Mouse (Mus musculus): Measurements from ENCODE around the gene Synm. TPM values are rescaled to one million over a fixed set of nuclear protein-coding genes. Genes with fewer than 3 reads are reported as not detected.

Synm gene
- total RNA-seq, 2 experiments from 2014 or later = 0.07 TPM; not detected in 1

DNA sequence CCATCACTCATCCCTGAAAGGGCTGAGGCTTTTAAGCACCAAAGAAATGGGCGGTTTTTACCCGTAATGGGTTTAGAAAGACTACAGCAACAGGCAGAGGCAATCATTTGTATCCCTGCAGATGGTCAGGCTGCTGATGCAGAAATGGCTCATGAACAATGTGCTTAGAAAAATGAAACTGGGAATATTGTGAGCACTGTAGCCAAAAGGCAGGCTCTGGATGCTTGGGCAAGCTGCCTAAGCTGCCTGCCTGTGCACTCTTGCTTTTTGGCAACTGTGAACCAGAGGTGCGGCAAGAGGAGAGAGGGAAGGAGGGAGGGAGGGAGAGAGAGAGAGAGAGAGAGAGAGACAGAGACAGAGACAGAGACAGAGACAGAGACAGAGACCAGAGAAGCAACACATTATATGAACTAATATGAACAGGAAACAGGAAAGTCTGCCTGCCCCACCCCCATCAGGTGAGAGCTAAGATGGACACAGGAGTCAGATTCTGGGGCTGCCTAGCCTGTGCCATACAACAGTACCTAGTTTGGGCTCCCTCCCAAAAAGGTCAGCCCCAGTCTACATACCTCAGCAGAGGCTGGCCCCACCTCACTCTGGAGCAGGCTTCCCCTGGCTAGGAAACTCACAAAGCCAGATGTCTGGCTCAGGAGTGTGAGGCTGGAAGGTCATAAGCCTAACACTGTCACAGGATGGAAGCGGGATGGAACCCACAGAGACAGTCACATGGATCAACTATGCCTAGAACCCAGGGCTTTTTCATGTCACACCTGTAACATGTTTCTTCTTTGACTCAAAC lies 9.9 kb downstream of the Synm start:
- no peak for ATAC-seq (ENCODE audit: poor library complexity, severe bottlenecking)

DNA sequence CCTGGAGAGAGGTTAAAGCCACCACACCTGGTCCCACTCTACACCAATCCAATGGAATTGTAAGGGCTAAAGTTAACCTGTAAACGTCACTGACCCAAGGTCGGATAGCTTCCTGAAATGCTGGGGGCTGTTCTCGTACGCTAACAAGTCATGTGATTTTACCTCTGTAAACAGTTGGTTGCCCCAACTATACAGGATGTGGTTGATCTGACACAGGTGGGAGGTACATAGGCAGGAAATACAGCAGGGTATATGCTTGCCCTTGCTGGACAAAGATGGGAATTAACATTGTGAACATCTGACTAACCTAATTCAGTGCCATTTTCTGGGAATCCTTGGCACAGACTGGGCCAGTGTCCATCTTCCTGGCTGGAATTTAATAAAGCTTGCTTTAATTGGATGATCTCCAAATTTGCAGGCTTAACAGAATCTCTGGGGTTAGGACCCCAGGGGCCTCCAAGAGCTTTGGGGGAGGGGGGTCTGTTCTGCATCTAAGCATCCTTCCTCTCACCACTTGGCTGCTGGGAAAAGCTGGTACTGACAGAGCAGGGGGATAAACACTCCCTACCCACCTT lies 11.7 kb downstream of the Synm start:
- ATAC-seq (ENCODE audit: poor library complexity, severe bottlenecking) = 0 out of 2 replicates have a peak, but pooled peaks have one; percentile 24

DNA sequence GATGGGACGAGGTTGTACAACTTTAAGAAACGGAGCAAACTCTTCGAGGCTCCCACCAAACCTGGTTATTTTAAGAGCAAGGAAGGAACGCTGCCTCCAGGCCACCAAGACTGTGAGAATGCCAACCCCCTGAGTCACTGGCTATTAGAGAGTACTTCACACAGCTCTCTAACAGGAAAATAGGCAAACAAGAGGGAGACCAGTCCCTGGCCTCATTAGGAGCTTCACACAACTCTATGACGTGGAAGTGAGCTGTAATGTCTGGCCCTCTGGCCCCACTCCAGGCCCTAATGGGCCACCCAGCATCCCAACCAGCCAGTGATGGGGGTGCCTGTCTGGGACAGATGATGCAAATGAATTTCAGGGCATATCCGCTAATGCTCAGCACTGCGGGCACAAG lies 17.8 kb downstream of the Synm start:
- ATAC-seq (ENCODE audit: poor library complexity, severe bottlenecking) = no peak

DNA sequence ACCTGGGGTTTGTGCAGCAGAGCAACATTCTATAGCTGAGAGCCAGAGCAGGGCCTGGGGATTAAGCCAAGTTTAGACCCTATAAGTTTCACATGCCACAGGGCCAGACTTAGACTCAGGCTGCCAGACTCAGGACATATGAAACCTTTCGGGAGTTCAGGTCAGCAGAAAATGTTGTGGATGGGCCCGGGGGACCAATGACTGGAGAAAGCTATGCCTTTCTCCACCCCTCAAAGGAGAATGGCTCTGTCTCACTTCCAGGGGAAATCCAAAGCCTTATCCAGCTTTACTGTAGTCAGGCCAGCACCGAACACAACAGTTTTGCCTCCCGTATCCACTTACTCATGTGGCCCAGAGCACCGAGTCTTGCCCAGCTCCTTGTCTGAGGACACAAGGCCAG lies 18.7 kb downstream of the Synm start:
- ATAC-seq (ENCODE audit: poor library complexity, severe bottlenecking) = no peak

DNA sequence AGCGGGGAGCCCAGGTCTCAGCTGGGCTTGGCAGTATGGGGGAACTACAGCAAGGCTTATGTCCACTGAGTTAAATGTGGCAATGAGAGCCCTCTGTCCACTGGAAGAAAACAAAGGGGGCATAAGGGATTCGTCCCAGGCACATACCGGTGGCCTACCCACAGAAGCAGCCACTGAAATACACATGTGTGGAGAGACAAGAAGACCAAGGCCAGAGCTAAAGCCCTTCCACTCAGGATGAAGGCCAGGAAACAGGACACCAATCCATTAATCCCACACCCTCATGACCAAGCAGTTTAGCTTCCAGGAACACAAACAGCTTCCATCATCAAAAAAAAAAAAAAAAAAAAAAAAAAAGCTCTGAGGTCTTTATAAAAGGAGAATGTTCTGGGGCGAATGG lies 19.2 kb downstream of the Synm start:
- no peak for ATAC-seq (ENCODE audit: poor library complexity, severe bottlenecking)

DNA sequence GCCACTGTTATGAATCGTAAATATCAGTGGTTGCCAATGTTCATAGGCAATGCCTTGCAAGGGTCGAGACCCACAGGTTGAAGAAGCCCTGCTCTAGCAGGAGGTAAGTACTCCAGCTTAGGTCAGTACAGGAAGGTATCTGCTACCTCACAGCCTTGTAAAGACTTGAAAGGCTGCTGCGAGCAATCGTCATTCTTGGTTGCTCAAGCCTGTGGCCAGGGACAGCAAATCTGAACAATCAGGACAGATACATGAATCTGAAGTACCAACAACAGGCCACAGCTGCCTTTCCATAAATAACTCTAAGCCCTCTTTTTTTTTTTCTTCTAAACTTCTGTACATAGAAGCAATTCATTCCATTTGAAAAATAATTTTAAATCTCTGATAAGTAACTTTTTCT lies 27.3 kb downstream of the Synm start:
- ATAC-seq (ENCODE audit: poor library complexity, severe bottlenecking) = no peak

DNA sequence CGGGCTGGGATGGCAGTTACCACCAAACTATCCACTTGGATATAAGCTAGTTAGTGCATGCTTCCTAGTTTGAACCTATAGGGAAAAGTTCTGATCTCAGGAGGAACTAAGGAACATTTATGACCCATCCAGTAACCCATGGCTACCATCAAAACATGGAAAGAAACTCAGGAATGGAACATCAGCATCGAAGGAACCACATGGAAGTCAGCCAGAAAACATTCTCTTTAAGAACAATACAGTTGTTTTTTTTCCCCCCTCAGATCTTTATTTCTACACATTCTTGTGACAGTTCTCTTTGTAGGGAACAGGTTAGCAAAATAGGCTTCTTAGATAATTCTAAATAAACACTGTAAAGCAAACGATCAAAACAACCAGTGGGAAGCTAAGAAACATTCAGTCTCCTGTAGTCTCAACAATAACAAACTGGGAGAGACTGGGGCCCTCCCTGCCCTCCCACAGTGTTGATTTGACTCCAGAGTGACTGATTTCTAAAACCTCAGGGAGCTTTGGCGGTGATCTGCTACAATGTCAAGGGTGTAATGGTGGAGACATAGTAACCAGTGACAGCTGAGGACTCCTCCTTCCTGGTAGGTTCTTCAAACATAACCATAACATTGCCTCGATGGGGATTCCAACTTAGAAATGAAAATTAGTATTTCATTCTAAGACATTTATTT lies 29.0 kb downstream of the Synm start:
- ATAC-seq (ENCODE audit: poor library complexity, severe bottlenecking) = no peak

DNA sequence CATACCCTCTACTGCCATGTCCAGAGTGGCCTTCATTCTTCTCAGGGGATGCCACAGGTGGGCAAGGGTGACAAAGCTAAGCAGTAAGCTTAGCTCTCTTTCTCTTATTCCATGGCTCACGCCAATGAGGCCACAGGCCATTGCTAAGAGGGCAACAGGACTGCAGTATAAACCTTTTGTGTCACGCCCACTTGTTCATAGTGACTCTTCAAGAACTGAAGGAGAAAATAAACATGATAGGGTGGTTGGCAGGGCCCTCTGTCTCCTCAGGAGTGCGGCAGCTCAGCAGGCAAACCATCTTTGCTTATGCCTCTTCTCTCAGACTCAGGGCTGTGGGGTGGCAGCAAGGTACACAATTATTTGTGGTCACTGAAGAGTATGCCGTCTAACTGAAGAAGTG lies 30.7 kb downstream of the Synm start:
- no peak for ATAC-seq (ENCODE audit: poor library complexity, severe bottlenecking)

DNA sequence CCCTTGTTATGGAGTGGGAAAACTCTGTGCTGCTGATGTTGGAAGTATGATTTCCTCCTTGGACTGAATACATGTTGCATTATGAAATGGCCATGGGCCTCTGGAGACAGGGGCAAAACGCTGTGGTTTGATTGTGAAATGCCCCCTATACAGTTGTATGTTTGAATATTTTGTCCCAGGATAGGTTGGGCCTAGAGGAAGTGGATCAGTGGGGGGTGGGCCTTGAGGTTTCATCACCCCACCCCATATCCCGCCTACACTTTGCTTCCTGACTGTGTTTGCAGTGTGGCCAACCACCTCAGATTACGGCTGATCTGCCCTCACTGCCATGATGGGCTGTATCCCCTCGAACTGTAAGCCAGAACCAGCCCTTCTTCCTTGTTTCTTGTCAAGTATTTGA lies 31.3 kb downstream of the Synm start:
- peak; percentile 33; the same call in 1 of the 2 replicates for ATAC-seq (ENCODE audit: poor library complexity, severe bottlenecking)

DNA sequence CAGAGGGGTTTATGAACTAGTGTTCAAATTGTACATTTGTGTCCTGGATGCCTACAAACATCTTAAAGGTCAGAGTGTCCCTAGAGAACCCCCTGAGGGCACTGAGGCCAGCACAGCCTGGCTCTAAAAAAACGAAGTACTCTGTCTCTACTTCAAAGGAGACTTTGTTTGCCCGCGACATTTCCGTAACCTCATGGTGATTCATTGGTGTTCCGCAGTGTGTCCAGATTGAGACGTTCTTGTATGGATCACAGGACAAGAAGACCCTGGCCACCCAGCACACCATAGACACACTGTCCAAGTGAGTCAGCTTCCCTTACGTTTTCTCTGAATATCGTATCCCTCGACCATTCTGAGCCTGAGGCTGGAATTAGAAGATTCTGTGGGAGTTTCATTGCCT lies 34.5 kb downstream of the Synm start:
- no peak for ATAC-seq (ENCODE audit: poor library complexity, severe bottlenecking)

DNA sequence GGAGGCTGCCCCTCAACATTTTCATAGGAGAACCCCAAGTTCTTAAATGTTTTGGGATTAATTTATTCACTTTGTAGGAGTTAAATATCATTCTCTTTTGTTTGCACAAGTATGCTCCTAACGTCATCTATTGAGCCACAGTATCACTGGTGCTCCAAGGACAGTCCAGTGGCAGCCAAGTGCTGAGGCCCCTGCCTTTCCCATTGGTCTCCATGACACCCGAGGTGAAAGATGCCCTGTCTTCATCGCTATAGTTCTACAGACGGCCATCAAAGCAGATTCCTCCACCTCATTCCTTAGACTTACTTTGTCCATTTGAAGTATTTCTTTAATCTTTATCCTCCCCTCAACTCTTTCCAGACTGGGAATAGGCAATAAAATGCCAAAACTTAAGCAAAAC lies 35.0 kb downstream of the Synm start:
- ATAC-seq (ENCODE audit: poor library complexity, severe bottlenecking) = no peak

DNA sequence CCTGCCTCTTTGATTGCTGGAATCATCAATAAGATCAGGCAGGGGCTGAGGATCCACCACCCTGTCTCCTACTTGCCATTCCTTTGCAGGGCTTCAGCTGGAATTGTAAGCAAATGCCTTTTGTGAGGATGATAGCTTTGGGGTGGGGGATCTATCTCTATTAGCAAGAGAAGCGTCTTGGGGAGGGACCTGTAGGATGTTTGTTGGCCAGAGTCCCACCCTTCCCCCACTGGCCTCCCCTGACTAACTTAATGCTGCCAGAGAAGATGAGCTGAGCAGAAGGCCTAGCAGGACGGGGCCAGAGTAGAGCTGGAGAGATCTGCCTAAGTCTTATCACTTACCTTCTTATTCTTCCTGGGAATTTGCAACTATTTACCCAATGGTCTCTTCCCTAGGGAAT lies 37.4 kb downstream of the Synm start:
- no peak for ATAC-seq (ENCODE audit: poor library complexity, severe bottlenecking)

DNA sequence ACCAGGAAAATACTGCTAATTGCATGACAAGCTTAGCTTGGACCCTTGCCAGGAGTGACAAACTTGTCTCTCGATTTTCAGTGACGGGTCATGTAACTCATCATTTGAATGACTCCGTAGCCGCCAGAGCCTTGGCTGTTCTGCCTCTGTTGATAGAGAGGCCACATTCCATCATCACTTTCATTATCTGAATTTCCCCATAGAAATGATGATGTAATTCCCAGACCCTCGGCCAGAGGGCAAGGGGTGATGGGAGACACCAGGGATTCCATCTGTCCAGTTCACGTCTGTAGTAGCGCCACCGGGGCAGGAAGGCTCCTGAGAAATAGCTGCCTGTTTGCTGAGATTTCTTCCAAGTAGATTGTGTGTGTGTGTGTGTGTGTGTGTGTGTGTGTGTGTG lies 40.7 kb downstream of the Synm start:
- no peak for ATAC-seq (ENCODE audit: poor library complexity, severe bottlenecking)

DNA sequence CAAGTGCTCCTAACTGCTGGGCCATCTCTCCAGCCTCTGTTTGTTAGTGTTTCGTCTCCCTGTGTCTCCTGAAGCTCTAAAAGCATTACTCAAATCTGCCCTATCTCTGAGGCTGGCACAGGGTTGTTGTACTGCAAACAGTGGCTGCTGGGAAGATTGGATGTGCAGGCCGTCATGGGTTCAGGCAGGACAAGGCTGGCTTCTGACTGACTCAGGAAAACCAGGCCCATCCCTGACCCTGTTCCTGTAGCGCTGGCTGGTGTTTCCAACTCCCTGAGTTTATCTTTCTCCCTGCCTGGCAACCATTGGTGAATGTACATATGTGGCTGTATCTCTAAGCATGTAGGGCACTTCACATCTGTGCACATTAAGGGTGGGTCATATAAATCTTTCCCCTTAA lies 42.0 kb downstream of the Synm start:
- ATAC-seq (ENCODE audit: poor library complexity, severe bottlenecking) = no peak

DNA sequence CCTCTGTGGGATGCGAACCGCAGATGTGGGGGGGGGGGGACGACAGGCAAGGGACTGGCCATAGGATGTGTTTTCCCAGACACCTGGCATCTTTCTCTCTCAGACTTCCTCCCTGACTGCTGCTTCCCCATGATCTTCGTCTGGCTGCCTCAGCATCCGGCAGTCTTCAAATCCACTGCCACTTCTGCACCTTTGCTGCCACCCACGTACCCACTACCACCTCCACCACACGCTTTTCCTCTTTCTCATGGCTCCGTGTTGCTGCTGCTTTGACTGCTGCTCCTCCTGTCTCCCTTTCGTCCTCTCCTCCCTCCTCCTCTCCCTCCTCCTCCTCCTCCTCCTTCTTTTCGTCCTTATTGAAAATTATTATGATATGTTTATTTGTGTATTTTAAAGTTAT lies 42.6 kb downstream of the Synm start:
- no peak for ATAC-seq (ENCODE audit: poor library complexity, severe bottlenecking)

DNA sequence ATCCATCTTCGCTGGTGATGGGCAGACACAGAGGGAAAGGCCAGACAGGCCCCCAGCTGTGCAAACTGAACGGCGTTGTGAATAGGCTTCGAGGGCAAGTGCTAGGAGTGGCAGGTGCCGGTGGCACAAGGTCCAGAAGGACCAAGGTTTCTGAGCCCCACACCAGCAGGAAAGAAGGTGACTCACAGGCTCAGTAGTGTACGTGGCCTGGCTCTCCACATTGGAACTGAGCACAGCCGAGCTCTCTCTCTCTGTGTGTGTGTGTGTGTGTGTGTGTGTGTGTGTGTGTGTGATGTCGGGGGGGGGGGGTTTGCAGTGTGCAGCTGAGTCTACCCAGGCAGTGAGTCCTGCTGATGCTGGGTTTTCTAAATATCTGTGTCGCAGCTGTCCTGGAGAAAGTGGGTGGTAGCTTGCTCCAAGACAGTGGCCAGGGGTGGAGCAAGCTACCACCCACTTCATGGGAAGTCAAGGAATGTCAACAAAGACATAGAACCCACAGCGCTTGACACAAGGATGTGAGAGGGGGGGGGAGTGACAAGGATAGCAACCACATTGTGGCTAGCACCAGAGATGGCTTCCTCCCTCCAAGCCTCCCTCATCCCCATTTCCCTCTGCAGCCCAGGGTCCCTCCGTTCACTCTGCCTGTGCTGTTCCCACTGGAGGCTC lies 43.2 kb downstream of the Synm start:
- ATAC-seq (ENCODE audit: poor library complexity, severe bottlenecking) = no peak

DNA sequence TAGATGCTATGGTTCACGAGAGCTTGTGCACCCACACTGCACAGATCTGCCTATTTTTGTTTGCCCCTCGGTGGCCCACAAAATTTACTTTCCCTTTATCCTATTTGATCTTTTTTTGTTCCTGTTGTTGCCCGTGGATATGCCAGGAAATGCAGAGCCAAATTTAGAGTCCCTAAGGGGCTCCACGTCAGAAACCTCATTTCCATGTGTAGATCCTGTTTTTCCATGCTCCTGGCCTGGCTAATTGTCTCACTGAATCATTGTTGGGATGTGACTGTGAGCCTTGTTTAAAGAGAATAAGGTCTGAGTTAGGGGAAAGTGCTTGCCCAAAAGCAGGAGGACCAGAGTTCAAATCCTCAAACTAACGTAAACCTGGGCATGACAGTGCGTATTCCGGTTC lies 44.4 kb downstream of the Synm start:
- no peak for ATAC-seq (ENCODE audit: poor library complexity, severe bottlenecking)

DNA sequence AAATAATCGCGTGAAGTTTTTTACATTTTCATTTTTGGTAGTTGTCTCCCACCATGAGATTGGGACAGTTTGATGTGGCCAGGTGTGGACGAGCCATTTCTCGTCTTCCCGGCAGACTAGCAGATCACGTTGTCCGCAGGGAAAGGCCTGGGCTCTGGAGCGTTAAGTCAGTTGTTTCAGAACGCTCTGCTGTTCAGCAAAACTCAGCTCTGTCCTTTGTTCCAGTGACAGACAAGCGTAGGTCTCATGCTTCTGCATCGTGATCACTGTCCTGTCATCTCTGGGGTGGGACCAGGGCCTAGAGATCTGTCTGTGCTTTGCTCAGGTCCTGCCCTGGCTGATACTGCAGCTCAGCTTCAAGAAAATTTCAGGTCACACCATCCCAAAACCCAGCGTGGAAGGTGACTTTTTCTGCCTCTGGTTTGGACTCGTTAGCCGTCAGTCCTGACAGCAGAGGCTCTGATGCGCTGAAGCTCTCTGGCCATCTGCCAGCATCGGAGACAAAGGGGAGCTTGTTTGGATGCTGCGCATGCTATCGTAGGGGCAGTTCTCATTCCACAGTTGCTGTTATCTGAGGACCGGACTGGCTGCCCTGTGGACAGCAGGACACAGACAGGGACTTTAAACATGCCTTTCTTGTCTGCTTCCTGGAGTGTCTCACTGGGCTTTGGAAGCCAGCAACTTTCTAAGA lies 45.6 kb downstream of the Synm start:
- ATAC-seq (ENCODE audit: poor library complexity, severe bottlenecking) = no peak

DNA sequence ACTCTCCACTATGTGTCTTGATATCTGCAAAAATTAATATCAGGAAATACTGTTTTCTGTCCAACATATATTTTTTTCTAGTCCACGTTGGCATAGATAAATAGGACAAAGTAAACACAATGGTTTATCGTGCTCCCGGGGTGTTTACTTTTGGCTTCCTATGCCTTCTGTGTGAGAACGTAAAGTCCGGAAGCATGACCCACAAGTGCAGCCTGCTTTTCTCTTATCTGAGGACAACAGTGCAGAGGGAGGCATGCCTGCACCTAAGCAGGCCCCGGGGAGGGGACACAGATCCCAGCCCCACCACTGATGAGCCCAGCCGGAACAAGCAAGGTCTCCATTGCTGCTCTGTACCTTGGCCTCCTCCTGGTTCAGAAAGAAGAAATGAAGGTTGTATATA lies 49.3 kb downstream of the Synm start:
- ATAC-seq (ENCODE audit: poor library complexity, severe bottlenecking) = no peak

DNA sequence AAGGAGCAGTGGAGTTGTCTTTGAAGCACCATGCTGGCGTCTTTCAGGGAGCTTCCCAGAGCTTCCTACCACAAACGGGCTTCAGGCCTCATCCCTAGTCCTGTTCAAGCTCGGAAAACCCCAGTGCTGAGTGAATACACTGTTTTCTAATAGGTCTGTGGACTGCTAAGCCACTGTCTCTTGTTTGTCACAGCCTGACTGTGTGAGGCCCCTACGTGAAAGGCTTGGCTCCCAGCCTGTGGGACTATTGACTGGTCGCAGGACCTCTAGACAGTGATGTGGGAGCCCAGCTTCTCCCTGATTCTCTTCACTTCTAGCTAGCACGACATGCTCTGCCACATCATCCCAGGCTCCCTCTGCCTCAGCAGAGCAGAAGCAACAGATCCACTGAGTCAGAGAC lies 51.4 kb downstream of the Synm start:
- no peak for ATAC-seq (ENCODE audit: poor library complexity, severe bottlenecking)

DNA sequence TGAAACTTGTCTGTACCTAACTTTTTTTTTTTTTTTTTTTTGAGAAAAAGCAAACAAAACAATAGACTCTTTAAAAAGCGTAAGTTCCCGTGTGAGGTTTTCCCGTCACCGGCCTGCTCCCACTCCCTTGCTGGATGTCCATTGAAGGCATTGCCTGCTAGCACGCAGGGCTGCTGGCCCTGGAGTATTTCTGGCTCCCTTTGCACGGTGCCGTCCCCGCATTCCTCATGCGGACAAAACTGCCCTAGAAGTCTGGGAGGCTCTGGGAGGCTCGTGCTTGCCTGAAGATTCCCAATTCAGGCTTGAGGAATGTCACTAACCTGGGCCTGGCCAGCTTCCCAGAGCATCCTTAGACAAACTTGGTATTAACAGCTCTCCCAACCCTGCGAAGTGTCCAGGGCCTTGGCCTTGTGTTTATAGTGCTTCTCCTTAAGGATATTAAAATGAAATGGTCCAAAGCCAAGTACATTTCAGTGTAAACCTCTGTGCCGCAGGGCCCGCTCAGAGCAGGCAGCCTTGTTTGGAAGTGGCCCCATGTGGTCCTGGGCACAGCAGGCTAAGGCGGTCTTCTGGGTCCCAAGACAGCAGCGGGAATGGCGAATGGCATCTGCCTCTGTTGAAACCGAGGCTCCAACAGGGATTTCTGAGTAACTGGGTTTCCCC lies 58.2 kb downstream of the Synm start:
- ATAC-seq (ENCODE audit: poor library complexity, severe bottlenecking) = no peak

All from megakaryocyte, adult 5-6 weeks (primary cell).